Mouse (Mus musculus): ENCODE data around the gene Dnajb3.
A peak's percentile ranks its signal among the peaks of the same experiment; 100 is the strongest.
"Not testable (repeated sequence)": the region's sequence is repeated elsewhere in the genome, so short reads cannot be mapped to it uniquely, and the experiment has no call there.

Gene Dnajb3

DNA sequence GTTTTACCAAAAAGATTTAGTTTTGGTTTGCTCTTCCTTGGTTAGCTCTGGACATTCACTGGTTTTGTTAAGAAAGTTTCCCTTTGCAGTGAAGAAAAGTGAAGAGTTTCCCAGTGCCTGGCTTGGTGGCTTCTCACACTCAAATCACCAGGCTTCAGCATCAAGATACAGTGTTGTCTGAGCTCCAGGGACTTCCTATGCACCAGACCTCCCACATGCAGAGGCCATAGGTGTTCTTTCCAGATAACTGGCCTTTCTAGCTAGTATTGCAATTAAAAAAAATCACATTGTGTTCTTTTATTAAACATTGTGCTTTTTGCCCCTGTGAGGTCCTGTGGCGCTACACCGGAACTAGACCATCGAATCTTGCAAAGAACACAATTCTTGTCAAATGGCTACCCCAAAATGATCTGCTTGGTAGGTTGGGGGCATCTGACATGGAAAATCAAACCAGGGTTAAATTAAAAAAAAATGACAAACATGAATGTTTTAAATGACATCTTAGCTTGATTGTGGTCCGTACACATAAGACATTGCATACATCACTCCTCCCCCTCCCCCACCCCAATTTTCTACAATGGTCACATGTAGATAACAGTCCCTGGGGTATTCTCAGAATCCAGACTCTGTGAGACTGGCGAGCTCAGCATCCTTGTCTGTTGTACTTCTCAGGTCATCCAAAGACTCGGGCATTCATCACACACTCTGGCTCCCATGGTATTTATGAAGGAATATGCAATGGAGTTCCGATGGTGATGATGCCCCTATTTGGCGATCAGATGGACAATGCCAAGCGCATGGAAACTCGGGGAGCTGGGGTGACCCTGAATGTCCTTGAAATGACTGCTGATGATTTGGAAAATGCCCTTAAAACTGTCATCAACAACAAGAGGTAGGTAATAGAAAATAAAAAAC, 10.1 kb upstream of the Dnajb3 start:
- DNase-seq (ENCODE audit: low spot score) = peak; percentile 26

DNA sequence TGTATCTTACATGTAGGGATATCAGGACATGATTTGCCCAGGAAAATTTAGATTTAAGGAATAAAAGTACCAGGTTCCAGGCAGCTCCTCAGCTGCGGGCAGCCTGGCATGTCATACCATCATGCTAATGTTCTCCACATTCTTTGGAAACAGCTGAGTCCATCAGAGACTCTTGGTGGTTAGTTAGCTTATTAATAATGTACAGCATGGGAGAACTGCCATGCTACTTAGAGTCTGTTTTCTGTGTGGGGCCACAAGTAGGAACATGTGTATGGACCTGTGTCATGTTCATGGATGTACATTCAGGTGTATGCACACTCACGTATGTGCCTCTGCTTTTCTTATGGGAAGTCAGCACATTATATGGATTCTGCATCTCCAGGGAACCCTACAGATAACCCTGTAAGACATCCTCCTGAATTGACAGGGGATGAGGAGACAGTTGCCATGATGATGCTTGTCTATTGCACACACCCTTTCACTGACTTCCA, 8.9 kb upstream of the Dnajb3 start:
- DNase-seq (ENCODE audit: low spot score) = peak; percentile 18

DNA sequence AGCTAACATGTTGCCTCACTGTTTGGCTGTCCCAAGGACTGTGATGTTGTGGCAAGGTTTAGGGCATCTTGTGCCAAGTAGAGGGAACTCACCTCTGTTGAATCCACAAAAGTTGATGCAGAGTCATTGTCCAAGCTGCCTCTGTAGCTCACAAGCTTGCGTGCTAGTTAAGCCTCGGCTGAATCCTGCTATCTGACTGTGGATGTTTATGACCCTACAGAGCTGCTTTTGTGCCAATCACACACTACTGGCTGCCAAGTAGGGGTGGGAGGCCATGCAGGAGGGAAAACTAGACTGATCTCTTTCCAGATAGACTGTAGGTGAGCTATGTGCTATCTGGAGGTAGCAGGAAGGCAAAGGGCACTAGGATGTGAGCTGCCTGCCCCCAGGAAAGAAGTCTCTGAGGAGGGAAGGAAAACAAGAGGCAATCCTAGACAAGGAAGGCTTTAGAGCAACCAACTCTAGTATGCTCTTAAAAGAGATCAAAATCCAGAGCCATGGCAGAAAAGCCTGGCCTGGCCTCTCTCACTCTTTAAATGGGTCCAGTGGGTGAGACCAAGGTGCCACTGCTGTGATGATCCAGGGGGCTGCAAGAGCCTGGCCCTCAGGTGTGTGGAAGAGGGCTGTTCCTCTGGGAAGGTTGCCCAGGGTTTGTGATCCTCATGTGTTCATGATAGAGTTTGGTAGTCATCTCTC, 8.3 kb upstream of the Dnajb3 start:
- peak; percentile 38 for DNase-seq (ENCODE audit: low spot score)

DNA sequence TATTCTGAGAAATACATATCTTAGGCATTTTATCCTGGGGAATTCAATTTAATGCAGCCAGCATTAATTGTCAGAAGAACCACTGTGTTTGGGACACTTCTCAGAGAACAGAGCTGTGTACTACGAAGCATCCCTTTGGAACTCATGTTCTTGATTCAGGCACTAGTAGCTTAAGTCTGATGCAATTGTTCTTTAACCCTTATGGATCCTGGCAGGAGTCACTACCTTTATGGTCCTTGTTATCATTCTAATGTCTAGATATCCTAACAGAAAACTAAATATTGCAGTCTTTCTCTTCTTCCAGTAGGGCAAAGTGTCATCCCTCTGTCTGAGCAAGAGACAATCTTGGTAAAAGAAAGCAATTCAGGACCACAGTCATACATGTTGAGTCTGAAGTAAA, 7.5 kb upstream of the Dnajb3 start:
- DNase-seq (ENCODE audit: low spot score) = no peak

DNA sequence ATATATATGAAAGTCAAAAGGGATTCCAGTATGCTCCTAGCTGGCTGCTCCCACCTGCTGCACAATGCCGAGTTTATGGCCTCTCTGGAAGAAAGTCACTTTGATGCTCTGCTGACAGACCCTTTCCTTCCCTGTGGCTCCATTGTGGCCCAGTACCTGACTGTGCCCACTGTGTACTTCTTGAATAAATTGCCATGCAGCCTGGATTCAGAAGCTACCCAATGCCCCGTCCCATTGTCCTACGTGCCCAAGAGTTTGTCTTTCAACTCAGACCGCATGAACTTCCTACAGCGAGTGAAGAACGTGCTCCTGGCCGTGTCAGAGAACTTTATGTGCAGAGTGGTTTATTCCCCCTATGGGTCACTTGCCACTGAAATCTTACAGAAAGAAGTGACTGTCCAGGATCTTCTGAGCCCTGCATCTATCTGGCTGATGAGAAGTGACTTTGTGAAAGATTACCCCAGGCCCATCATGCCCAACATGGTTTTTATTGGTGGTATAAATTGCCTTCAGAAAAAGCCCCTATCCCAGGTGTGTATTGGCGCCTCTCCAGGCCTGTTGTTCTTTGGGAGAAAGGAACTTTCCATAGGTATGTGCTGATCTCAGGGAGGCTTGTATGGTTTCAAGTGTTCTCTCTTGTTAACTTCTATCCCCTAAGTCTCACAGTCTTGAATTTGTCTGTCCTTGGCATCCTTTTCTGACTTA, 6.9 kb upstream of the Dnajb3 start:
- DNase-seq (ENCODE audit: low spot score) = peak; percentile 38

DNA sequence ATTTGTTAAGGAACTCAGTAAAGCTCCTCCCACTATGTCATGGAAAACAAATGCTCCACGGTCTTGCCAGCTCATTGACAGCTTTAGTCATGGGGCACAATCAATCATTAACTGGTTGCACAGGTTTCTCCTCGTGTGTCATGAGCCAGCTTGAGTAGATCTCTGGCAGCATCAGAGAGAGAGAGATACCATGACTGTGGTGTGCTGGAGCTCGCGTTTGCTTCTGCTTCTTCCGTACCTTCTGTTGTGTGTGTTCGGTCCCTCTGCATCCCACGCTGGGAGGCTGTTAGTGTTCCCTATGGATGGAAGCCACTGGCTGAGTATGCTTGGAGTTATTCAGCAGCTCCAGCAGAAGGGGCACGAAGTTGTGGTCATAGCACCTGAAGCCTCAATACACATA, 6.2 kb upstream of the Dnajb3 start, which contains the start of gene Ugt1a1:
Gene Ugt1a1, plus strand, starts transcription at position 148 of the 400 bp plus-strand sequence.
- peak; percentile 74 for DNase-seq (ENCODE audit: low spot score)

DNA sequence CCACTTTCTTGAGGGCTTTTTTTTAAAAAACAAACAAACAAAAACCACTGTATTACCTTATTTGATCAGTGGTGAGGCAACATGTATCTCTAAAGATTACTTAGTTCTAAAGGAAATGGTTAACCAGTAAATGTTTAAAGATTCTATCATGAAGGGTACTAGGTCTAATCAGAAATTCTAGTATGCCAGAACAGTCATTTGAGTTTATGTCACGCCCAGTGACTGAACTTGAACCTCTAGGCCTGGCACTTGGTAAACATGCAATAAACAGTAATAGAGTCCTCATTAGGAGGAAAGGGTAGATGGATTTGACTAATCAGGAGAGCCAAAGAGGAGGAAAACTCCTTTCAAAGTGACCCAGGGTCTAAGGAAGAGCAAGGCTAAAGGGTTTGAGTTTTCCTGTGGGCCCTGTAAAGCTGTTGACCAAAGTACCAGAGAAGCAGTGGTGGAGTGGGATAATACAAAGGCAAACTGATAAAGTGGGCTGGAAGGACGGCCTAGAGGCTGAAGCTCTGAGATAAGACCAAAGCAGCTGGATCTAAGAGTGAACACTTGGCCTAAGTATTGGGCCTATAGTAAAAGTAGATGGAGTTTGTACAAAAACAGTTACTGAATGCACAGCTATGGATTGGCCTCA, 1.4 kb upstream of the Dnajb3 start:
- peak; percentile 14 for DNase-seq (ENCODE audit: low spot score)

DNA sequence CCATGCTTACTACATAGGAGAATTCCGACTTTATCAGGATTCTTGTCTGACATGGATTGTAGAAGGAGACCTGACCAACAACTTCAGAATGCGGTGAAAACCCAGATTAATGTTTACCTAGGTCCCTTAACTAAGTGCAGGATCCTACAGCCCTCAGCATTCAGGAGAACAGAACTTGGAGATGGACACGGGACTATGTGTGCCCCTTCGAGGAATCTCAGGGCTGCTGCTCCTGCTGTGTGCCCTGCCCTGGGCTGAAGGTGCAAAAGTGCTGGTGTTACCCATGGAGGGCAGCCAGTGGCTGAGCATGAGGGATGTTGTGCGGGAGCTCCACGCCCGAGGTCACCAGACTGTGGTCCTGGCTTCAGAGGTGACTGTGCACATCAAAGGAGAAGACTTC, 5.1 kb downstream of the Dnajb3 start, which contains the start of gene Ugt1a2:
Gene Ugt1a2, plus strand, starts transcription at position 146 of the 400 bp plus-strand sequence.
- no peak for DNase-seq (ENCODE audit: low spot score)

DNA sequence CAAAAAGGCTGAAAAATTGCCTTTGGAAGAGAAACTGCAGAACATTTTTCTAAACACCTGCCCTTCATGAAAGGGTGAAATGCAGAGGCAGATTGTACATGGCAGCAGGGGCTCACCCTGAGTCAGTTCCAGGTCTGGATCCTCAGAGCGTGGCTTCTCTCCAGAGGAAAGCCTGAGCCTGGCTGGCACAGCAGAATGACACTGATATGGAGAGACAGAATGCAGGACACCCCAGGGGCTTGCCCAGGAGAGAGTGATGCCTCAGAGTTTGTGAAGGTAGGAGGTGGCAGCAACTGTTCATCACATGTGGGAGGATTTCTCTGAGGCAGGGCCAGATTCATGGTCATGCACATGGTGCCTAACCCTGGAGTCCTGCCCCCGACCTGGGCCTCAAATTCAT, 5.6 kb downstream of the Dnajb3 start:
- no peak for DNase-seq (ENCODE audit: low spot score)

DNA sequence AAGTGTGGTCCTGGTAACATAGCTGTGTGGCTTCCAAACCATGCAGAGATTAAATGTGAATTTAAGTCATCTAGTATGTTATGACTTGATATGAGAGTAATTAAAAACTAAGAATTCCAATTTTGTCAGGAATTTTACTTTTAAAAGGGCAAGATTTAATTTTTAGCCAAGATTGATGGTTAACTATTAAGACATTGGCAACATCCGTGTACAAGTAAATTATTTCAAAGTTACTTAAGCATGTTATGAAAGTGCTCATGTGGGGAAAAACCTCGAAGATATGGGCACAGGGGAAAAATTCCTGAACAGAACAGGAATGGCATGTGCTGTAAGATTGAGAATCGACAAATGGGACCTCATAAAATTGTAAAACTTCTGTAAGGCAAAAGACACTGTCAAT, 8.1 kb downstream of the Dnajb3 start:
- DNase-seq (ENCODE audit: low spot score) = no peak

DNA sequence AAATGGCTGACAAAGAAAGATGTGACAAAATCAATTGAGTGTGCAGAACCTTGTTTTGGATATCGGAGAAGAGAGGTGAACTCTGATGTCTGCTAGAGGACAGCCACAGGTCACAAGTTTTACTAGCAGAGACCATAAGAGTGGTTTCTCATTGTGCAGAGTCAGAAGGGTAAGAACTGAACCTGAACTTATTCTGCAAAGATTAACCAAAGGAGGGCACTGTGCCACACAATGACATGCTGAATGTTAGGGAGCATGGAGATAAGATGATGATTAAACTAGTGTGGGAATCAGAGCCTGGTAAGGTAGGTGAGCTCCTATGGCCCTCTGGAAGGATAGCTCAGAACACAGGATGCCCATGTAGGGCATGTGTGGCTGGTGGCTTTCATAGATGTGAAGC, 9.9 kb downstream of the Dnajb3 start:
- DNase-seq (ENCODE audit: low spot score) = no peak

DNA sequence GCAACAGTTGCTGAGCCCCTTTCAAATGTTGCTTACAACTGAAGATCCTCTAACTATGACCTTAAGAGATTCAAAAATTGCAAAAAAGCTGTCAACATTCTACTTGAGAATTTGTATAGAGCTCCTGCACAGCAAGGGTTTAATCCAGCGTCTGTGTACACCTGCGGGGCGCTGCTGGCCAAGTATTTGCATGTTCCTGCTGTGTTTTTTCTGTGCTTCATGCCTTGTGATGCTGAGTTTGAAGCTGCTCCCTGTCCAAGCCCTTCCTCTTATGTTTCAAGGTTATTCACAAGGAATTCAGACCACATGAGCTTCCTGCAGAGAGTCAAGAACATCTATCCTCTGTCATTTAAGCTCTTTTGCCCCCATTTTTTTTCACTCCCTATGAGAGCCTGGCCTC, 13.4 kb downstream of the Dnajb3 start:
- DNase-seq (ENCODE audit: low spot score) = no peak

DNA sequence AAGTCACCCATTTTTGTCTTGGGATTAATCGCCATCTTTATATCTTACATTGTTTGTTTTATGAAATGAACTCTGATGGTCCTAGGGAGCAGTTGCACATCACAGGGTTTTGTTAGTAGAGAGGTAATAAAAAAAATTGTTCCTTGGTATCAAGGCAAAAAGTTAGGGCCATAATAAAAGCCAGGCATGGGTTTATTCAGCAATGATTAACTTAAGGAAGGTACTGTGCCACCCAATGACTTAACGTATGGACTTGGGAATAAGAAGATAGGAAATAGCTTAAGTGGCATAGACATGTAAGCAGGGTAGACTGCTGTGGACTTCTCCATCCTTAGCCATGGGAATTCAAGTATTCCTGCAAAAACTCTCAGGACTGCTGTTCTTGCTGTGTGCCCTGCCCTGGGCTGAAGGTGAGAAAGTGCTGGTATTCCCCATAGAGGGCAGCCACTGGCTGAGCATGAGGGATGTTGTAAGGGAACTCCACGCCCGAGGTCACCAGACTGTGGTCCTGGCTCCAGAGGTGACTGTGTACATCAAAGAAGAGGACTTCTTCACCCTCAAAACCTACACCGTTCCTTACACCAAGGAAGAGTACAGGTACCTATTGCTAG, 19.2 kb downstream of the Dnajb3 start:
- DNase-seq (ENCODE audit: low spot score) = no peak

DNA sequence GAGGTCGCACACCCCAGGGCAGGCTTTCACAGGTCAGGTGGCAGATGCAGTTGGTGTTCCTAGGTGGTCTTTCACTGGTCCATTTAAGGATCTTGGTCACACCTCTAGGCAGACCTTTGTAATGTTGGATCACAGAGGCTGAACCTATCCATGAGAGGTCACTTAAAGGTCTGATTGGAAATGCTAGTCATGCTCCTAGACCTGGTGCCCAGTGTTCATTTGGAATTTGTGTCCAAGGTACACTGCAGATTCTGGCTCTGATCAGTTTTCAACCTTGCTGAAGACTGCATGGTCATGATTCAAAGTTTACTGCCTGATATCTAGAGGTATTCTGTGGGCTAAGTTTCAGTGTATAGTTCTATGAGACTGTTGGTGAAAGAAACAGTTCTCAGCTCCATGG, 25.9 kb downstream of the Dnajb3 start:
- no peak for DNase-seq (ENCODE audit: low spot score)

DNA sequence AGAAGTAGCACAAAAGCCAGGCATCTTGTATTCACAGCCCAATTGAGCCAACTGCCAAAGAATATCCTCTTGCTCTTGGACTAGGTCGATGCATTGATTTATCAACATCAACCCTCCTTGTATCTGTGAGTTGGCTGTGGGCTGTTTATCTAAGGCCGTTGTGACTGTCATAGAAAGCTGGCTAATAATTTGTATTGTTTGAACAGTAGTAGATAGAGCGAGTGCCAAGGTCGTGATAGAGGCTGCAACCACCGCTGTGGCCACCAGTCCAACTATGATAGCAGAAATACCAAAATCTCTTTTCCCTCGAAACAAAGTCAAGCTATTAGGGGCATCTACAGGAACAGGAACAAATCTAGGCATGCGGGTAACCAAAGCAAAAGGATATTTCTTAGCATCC, 33.4 kb downstream of the Dnajb3 start:
- DNase-seq (ENCODE audit: low spot score) = not testable (repeated sequence)

DNA sequence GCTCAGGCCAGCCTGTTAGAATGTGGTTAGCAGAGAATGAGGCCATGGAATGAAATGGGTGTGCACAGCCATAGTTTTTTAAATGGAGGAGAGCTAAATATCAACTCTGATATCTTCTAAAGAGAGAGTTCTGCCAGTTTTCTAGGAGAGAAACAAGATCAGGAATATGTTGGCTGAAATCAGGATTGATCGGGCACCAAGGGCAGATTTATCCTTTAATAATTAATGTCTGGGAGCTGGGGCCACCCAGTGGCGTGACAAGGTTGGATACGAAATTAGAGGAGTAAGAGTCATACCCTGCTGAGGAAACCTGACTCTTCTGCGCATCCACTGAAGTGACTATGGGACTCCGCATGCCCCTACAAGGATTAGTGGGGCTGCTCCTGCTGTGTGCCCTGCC, 39.9 kb downstream of the Dnajb3 start, which contains the start of gene Ugt1a5:
Gene Ugt1a5, plus strand, starts transcription at position 302 of the 400 bp plus-strand sequence.
- DNase-seq (ENCODE audit: low spot score) = no peak

DNA sequence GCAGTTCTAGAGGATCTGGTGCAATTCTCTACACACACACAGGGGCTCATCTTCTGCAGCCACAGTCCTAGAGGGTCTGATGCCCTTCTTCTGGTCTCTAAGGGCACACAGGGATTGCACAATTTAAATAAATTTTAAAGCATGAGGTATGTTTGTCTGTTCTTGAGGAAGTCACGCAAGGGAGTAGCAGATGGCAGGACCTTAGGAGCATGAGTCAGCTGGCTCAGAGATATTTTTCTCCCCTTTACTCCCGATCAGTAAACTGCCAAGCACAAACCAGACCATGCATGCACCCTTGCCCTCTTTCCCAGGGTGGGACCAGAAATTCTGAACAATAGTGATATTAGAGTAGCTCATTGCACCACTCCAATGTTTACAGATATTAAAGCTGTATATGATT, 47.2 kb downstream of the Dnajb3 start:
- no peak for DNase-seq (ENCODE audit: low spot score)

Measured in yolk sac, embryonic 10.5 days (tissue).